Mouse (Mus musculus) left cerebral cortex, adult 8-10 months (tissue): ENCODE results near the gene Inpp5d. TPM values are rescaled to one million over a fixed set of nuclear protein-coding genes. Genes with fewer than 3 reads are reported as not detected.
A peak's percentile ranks its signal among the peaks of the same experiment; 100 is the strongest.

Source experiments
- DNase-seq, 2 experiments: peaks; one replicate each; pipeline ENCODE4 v3.0.0; 2022; ENCODE audit warnings: low spot score in 2 of 2
- total RNA-seq, 4 experiments: library from RNA; stranded (reverse); gene quantifications; 2 replicates each; pipeline ENCODE4 v1.2.4; 2022

Inpp5d gene
- total RNA-seq, 4 experiments from 2014 or later: 21.6 to 40.6 (median 29.6) TPM

DNA sequence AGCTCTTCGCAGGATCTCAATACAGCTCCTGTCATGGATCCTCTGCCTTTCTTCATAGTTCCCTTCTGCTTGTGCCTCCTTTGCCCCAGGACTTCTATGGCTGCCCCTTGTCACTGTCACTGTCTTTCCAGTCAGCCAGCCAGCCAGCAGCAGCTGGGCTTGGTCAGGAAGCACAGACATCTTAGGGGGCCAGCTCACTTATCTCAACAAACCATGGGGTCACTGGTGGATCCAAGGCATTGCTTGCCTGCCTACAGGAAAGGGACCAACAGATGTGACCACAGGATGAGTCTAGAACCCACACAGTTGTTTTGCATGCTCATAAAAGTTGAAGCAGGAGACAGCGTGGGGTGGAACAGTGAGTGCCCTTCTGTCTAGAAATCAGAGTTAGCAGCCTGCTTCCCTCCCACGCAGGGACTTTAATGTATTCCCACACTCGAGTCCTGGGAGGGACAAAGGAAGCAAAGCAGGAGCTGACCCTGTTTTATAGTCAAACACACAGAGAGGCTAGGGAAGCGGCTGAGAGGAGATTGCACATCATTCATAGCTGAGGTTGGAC is 79.9 kb downstream of the Inpp5d start:
- peak in 1 of 2 experiments; percentile 63 for DNase-seq

DNA sequence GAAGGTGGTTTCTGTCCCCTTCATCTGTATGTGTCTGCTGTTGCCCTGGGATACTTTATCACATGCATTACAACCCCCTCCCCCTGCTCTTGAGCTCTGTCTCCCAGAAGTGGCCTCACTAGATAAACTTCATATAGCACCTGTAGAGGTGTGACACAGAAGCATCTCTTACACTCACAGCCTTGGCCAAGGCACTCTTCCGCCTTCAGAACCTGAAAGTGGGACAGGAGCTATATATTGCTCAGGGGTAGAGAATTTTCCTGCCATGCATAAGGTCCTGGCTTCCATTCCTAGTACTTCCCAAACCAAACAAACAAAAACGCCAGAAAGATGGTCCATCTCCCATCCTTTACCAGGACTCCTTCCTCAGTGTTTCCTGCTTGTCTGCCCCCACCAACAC is 84.1 kb downstream of the Inpp5d start:
- no peak for DNase-seq

DNA sequence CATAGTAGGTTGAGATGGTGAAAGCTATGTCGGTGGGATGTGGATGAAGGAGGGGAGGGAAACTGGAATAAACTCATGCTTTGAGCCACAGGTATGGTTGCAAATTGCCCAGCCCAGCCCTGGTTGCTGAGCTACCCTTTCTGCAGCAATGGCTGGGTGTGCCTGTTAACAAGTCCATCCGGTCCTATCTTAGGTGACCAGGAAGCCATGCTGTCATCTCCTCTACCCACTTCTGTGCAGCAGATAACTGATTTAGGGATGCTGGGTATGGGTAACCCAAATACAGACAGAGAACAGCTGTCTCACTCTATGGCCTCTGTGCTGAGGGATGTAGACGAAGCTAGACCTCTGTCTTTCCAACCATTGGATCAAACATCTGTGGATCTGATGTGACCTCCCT is 86.2 kb downstream of the Inpp5d start:
- DNase-seq: no peak

DNA sequence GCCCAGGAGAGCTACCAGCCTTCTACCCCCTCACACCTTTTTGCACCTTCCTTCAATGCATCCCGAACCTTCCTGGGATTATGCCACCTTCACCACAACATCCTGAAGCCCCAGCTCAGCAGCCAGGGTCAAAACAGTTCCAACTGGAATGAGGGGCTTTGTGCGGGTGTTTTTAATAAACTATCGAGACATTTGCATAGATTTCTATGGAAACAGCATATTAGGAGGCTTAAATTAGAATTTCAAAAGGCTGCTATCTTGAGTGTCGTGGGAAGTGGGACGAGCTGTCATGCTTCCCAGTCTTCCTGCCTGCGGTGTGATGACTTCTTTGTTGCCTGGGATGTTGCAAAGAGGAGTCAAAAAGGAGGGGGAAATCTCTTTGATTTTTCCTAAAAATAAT is 88.9 kb downstream of the Inpp5d start:
- peak in 1 of 2 experiments; percentile 80 for DNase-seq

DNA sequence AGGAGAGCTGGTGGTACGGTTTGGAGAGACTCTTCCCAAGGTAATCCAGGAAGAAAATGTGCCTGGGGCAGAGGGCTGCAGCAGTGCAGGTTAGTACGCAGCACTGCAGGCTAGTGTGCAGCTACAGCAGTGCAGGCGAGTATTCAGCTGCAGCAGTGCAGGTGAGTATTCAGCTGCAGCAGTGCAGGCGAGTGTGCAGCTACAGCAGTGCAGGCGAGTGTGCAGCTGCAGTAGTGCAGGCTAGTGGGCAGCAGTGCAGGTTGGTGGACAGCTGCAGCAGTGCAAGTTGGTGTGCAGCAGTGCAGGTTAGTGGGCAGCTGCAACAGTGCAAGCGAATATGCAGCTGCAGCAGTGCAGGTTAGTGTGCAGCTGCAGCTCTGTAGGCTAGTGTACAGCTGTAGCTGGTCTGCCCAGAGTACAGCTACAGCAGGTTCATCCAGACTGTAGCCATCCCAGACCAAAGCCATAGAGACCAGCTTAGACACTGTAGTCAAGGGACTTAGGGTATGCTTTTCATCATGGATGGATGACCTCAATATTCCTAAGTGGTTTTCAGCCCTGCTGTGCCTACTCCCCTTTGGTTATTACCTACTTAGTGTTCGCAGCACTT is 89.7 kb downstream of the Inpp5d start:
- no peak for DNase-seq

DNA sequence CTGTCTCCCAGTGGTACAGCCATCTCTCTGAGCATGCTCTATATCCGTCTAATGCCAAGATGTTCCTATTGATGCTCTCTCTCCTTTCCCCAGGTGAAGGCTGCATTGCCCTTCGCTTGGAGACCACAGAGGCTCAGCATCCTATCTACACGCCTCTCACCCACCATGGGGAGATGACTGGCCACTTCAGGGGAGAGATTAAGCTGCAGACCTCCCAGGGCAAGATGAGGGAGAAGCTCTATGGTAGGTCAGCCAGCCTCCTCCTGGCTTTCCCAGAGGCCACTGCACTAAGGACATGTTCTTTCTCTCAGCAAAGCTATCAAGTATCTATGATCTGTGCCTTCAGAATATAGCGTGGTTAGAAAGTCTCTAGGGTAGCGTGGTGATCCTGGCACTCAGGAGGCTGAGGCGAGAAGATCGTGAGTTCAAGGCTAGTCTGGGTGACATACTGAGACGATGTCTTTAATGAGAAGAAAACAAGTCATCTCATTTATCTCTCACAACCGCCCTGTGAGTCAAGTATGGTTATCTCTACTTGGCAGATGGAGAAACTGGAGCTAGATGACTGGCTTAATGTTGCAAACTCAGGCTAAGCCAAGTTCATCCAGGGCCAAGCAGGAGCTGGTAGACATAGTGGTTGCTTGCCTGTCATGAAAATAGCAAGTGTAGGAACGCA is 92.0 kb downstream of the Inpp5d start:
- no peak for DNase-seq

DNA sequence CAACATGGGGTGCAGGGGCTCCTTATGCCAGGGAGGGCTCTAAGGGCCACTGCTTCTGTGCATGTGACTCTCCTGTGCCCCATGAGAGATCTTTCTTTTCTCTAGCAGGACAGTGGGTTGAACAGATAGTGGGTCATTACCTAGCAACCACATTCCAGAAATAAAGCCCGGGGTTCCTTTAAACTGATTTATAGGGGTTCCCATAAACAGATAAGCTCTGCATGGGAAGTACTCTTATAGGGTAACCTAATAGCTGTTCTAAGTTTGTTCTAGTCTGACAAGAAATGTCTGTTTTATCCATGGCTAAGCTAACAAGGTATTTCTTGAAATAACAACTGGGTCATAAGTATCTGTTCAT is 92.5 kb downstream of the Inpp5d start:
- no peak for DNase-seq

DNA sequence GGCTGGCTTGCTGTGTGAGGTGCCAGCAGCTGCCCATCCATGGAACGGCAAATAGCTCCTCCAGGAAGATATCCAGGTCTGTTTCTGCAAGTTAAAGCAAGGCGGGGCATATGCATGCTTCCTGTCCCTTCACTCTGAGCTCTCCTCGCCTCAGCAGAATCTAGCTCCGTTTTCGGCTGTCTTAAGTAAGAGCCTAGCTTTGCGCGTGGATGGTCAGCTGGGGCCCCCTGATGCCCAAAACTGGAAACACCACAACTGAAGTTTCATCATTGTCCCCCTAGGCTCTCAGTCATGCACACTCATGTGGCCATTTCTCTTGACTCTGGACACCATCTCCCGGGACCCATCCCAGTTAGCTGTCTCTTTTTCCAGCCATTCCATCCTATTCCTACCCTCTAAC is 101.3 kb downstream of the Inpp5d start:
- DNase-seq: peak in 1 of 2 experiments; percentile 48

DNA sequence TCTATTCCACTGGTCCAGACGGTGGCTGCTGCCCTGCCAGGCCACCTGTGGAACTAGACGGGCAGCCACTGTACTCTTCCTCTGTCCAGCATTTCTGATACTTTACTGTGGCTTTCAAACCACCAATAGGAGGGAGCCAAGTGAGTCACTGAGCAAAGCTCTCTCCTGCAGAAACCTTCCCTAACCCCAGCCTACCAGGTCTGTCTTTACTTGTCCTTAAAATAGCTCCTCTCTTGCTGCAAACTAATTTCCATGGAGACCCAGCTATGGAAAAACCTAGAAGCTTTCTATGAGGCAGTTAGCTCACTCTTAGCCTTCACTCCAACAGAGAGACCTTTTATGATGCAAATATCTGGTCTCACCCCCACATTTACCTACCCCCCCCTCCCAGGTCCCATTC is 102.0 kb downstream of the Inpp5d start:
- no peak for DNase-seq

DNA sequence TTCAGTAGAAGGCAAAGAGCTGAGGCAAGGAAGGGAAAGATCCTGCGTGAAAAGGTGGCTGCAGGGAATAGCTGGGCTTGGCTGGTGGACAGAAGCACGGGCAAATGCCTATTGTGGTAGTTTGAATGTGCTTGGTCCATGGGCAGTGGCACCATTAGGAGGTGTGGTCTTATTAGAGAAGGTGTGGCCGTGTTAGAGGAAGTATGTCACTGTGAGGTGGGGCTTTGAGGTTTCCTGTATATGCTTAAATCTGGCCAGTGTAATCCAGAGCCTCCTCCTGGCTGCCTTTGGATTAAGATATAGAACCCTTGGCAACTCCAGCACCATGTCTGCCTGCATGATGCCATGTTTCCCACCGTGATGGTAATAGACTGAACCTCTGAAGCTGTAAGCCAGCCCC is 103.2 kb downstream of the Inpp5d start:
- no peak for DNase-seq

DNA sequence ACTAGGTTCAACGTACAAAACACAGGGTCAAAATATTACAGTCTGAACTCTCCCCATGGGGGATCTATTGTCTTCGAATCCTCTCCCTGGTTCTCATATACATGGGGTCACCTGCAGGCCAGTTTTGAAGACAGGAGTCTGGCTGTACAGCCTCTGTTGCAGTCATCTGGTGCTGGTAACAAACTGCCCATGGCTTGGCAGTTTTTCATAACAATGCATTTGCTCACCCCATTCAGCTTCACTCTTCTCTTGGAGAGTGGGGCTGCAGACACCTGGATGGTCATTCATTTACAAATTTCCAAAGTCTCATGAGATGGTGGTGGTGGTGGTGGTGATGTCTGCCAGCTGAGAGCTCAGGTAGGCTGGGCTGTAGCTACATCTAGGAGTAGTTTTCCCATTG is 109.0 kb downstream of the Inpp5d start:
- DNase-seq: no peak

DNA sequence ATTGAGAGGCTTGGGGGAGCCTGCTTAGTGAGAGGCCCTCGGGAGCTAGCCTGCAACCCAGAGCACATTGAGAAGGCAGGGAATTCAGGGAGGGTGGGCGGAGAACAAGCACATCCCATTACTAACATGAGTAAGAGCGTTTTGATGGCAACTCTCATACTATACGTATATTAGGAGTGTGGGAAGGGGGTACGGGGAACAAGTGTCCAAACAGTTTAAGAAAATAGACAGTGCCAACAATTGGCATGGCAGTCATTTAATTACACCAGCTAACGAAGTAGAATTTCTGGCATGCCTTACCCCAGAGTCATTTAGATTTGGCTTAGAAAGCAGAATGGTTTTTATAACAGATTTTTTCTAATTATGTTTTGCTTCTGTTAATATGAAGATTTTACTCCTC is 109.7 kb downstream of the Inpp5d start:
- DNase-seq: no peak

DNA sequence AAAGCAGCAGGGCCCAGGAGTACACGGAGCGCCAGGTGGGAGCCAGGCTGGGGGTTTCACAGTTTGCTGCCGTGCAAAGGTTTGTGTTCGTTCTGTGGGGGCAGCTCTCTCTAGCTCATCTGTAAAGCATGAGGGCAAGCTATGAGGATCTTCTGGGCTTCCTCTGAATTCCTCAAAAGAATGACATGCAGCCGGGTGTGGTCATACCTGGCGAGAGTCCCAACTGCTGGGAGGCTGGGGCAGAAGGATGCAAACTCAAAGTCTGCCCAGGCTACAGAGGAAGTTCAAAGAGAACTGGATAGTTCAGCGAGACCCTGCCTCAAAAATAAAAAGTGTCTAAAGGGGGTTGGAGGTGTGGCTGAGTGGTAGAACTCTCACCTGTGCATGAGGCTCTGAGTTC is 110.2 kb downstream of the Inpp5d start:
- no peak for DNase-seq

DNA sequence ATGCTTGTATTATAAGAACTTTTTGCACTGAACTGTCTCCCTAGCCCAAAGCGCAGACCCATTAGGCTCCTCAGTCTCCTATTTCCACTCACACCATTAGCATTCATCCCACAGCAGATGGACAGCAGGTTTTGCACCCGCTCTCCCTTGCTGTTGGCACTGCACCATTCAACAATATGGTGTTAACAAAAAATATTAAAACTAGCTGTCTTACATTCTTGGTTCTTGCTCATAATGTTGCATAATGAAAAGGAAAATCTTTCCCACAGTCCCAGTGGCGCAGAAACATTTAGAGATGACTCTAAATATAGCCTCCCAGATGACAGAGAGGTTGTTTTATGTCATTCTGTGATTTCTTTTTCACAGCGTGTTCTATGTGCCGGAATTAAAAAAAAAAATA is 113.1 kb downstream of the Inpp5d start:
- peak in 1 of 2 experiments; percentile 49 for DNase-seq

DNA sequence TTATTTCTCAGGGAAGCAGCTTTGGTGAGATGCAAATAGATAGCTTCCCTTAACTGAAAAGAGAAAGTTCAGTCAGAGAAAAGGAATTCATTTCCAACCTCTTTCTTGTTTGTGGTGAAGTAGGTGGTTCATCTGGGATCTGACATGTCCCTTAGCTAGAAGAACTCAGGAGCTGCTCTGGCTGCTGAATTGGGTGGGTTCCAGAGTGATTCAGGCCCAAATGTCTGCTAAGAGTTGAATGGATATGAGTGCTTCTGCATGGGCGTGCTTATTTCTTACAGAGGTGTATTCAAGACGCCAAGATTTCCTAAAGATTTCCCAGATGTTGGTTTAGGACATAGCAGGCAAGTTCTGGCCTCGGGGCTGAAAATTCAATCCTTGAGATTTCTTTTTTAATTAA is 114.0 kb downstream of the Inpp5d start:
- peak in 1 of 2 experiments; percentile 54 for DNase-seq

DNA sequence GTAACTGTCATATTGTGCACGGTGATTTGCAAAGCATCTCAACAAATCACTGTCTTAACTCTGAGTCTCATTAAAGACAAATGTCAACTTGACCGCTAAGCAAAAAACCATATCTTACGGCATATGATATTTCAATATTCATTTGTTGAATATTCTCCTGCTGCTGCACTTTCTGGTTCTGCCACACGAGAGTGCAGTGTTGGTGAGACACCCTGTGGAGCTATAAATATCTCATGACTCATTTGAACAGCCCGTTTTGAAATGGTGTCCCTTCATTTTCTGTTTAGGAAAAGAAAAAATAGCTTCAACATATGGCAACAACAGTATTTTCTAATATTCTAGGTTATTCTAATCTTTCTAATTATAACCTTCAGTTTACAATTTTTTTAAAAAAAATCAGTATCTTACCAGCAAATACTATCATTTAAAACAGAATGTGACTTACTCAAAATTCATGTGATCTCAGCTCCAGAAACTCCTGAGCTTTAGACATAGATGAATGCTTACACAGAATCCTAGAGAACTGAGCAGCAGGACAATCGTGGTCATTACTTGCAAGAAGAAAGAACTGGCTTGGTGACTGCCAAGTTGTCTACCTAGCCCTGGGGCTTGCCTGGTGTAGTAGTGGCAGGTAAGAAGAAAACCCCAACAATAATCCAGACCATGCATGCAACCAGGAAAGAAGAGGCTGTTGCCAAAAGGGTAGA is 120.6 kb downstream of the Inpp5d start:
- DNase-seq: no peak

DNA sequence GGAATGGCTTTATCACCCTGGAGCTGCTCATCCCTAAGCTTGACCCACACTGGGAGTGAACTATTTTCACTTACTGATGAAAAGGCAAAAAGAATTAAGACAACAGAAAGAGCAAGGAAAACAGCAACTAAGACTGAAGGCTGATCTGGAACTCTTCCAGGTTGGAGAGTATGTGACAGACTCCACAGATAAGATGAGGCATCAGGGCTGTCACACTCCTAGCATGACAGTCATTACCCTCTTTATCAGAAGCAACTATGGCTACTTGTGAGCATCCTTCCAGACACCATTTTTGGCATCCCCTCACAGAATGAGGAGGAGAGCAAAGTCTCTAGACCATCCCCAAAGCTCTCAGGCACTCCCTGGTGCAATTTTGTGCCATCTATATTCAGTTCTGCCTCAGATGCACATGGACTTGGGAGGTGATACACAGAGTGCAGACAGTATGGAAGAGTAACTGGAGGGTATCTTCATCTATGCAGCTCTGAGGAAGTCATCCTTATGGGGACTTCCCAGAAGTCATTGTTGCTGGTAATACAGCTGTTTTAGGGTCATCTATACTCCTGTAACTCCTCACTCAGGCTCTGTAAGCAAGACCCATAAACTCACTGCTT is 129.4 kb downstream of the Inpp5d start:
- DNase-seq: no peak

DNA sequence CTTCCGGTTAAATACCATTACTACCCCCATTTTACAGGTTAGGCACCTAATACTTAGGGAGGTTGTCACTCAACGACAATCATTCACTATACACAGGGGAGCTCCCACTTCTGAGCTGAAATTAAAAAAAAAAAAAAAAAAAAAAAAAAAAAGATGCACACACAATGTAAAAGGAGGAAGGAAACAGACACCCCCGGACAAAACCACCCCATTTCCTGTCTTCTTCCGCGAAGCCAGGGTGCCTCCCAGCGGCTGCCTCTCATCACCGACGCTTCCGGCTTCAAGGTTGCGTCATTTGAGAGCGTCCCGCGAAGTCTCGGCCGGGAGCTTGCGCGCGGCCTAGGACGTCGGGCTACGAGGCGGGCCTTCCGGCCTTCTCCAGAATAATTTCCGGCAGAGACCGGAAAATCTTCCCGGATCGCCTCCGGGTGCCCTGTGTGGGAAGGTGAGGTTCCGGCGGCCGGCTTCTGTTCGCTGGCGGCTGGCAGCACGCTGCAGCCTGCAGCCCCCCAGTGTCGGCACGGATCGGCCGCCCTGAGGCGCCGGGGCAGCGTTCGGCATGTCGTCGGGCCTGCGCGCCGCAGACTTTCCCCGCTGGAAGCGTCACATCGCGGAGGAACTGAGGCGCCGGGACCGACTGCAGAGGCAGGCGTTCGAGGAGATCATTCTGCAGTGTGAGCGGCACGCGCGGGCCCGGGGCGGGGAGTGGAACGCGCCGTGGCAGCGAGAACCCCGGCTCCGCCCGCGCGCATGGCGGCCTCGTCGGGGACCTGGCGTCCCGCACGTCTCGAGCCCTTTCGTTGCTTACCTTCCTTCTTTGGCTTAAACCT is 135.7 kb downstream of the Inpp5d start, which contains the start of gene Atg16l1:
Gene Atg16l1 (plus strand): TSS at position 230 of the 830 bp plus-strand sequence.
- peak; percentile 88 to 94 for DNase-seq

DNA sequence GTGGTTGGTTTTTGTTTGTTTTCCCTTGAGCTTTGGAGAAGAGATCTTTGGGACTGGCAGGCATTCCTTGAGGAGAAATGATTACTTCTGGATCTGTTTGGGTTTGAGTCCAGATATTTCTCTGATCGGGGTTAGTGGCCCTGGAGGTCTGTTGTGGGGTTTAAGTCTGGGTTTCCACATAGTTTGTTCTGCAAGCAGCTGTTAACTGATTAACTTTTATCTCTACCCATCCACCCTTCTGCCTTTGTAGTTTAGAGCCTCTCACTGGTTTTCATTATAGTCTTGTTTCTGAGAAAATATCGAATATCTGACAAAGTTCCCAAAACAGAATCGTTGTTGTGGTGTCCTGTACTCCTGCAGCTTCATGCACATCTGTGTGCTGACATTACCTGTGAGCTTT is 143.7 kb downstream of the Inpp5d start:
- DNase-seq: no peak

DNA sequence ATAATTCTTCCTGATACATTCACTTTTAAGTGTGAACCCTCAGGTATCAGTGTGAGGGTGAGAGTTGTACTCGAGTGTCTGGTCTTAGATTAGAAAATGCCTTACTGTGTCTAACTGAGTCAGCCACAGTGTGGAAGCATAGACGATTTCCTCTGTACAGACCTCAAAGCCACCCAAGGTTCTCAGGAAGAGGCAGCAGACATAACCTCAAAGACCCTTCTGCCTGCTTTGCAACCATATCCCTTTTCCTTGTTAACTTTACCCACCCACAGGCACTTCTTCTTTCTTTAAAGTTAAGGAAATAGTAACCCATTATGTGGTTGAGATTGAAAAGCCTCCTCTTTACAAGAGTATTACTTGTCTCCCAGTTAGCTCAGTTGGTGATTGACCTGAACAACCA is 145.6 kb downstream of the Inpp5d start:
- DNase-seq: no peak

DNA sequence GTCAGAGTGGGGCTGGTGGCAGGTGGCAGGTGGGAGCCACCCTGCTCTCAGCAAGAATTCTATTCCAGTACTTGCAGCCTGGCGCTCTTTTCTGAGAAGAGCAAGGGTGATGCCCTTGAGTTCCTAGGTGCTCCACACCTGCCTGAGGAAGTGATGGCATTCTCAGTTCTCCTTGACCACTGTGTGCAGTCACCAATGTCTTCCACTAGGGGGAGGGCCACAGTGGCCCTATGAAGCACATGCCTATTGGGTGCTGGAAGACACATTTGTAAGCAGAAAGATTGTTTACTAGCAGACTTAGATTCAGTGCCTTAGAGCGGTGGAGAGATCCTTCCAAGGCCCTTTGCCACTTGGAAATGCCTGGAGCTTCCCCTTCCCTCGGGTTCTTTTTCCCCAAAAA is 146.1 kb downstream of the Inpp5d start:
- DNase-seq: no peak
